Mouse (Mus musculus): ENCODE data around the gene Ddc. TPM values are rescaled to one million over a fixed set of nuclear protein-coding genes. Genes with fewer than 3 reads are reported as not detected.

Ddc gene
- polyA plus RNA-seq, 1 experiment from 2014 or later = 48.4 TPM

DNA sequence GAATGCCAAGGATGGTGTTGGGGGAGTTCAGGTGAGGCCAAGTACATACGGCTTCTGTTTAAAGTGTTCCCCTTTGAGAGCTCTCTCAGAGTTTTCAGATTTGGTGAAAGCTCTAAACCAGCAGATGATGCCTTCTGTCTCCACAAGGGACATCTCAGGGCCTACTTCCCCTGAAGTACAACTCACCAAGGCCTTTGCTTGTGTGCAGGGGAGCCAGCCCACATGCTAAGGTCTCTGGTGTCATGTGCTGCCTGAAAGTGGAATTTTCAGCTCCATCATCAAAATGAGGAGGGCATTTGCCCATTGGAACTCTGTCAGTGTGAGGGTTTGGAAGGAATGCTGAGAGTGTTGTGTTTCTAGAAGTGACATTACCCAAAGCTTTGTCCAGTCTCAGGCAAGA lies 132.5 kb downstream of the Ddc start:
- no peak for ATAC-seq (ENCODE audit: low read depth)
- WGBS = 66% methylated on average over 1 of the region's 1 CpGs
- H3K9ac ChIP-seq (ENCODE audit: low read depth, low read length) = no peak overlapping the region
- no peaks in the 10 kb centered on the region for H3K27me3 ChIP-seq (replicated peaks; ENCODE audit: control insufficient read depth, insufficient read depth, low read length)
- H3K4me3 ChIP-seq (ENCODE audit: low read depth, low read length) = no peak overlapping the region
- H3K9me3 ChIP-seq (ENCODE audit: control insufficient read depth, low read length) = no peaks in the 10 kb centered on the region
- no peaks in the 10 kb centered on the region for H3K36me3 ChIP-seq (ENCODE audit: control insufficient read depth, insufficient read depth, low read length)
- no peaks in the 10 kb centered on the region for H3K4me1 ChIP-seq (ENCODE audit: control insufficient read depth, insufficient read depth, low read length)
- no peak for DNase-seq (ENCODE audit: low spot score)
- H3K4me2 ChIP-seq (ENCODE audit: low read depth, low read length) = no peak overlapping the region
- no peak overlapping the region for H3K27ac ChIP-seq (replicated peaks; ENCODE audit: low read depth, low read length)

Other genes starting within 250 kb of the Ddc start
- 4.7 and 4.8 TPM in 2 replicates for gene Ikzf1, start 213.1 kb downstream of the Ddc start, polyA plus RNA-seq (2014; fragmentation: Nextera tagmentation; extraction: Ambion mirVana)
- gene Fignl1, start 89.2 kb downstream of the Ddc start, polyA plus RNA-seq (2014; fragmentation: Nextera tagmentation; extraction: Ambion mirVana) = 45.5 and 55.6 TPM in 2 replicates
- 250 and 271 TPM in 2 replicates for gene Grb10, start 140.5 kb upstream of the Ddc start, polyA plus RNA-seq (2014; fragmentation: Nextera tagmentation; extraction: Ambion mirVana)